Mouse (Mus musculus) layer of hippocampus, postnatal 10 days (tissue): ENCODE results near the gene Gm7945. TPM values are rescaled to one million over a fixed set of nuclear protein-coding genes. Genes with fewer than 3 reads are reported as not detected.
A peak's percentile ranks its signal among the peaks of the same experiment; 100 is the strongest.
"Not testable (repeated sequence)": the region's sequence is repeated elsewhere in the genome, so short reads cannot be mapped to it uniquely, and the experiment has no call there.

ENCODE experiments used
- DNase-seq, 2 experiments: peaks; one replicate each; pipeline ENCODE4 v3.0.0; 2021; ENCODE audit warnings: low spot score in 2 of 2
- long read RNA-seq: library from polyadenylated mRNA; stranded (forward); transcript quantifications from one replicate; pipeline ENCODE4 v2.0.0, GENCODE M21; 2023
- total RNA-seq, 2 experiments: library from RNA; stranded (reverse); gene quantifications; 2 replicates each; pipeline ENCODE4 v1.2.3; 2021

Gene Gm7945
- total RNA-seq, result not detected
- long read RNA-seq, result 0 reads

DNA sequence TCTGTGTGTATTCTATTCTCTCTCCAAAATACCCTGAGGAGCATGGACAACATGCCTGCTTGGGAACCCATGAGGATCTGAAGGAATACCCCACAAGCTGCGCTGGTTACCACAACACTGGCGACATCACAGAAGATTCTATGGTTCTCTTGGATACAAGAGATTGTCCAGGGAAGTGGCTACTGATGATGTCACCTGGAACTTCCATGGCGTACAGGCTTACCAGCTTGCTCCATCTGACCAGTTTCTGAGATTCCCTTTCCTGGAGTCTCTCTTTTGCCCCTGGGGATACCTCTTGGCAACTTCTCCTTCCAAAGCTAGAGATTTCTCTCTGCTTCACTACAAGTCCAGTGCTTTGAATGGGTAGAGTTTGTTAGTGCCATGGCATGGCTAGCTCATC is at the start of gene Gm7945:
Gm7945 (minus strand) TSS at position 101 of the 400 bp plus-strand sequence.
- DNase-seq, result not testable (repeated sequence)

DNA sequence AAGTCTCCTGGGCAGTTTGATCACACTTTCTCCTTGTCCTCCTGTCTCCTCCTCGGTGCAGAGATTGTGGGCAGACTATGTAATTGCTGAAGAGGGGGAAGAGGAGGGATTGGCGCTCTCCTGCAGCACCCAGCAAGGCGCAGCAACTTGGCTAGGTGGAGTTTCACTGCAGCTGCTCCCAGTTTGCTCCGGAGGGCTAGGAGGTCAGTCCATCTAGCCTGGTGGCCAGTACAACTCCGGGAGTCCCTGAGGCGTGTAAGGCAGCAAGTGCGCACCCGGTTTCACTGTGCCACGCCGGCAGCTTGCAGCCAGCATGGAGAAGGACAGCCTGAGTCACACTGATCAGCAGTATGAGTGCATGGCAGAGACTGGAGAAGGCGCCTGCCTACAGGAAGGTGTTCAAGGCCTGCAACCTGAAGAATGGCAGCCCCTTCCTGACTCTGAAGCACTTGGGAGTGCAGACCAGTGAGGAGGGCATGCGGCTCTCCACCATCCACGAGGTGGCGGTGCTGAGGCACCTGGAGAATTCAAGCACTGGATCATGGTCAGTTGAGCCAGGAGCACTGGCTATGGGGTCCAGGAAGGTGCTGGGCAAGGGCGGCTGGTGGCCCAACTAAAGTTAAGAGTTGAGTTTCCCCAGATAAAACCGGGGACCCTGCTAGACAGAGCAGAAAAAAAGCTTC is 39.4 kb upstream of the Gm7945 start:
- peak in 1 of 2 experiments; percentile 19 for DNase-seq

DNA sequence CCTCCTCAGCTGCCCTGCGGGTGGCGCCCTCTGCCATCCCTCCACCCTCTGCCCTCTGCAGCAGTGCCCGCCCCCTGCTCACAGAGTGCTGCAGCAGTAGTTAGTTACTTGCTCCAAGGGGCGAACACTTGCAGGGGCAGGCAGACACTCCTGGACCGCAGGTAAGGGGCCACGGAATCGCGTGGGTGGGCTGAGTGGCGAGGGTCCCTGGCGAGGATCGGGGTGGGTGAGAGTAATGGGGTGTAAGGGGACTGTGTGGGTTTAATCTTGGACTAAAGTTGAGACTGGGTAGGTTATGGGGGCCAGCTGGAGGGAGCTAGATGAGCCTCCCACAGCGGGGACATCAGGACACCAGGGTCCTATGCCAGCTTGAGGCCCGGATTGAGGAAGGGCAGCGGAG is 38.5 kb upstream of the Gm7945 start:
- not testable (repeated sequence) for DNase-seq

DNA sequence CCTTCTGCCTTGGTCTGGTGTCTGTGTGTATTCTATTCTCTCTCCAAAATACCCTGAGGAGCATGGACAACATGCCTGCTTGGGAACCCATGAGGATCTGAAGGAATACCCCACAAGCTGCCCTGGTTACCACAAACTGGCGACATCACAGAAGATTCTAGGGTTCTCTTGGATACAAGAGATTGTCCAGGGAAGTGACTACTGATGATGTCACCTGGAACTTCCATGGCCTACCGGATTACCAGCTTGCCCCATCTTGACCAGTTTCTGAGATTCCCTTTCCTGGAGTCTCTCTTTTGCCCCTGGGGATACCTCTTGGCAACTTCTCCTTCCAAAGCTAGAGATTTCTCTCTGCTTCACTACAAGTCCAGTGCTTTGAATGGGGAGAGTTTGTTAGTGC is 22.0 kb upstream of the Gm7945 start, which contains the start of gene Gm6482:
Gm6482 (minus strand) TSS at position 101 of the 400 bp plus-strand sequence.
- not testable (repeated sequence) for DNase-seq

DNA sequence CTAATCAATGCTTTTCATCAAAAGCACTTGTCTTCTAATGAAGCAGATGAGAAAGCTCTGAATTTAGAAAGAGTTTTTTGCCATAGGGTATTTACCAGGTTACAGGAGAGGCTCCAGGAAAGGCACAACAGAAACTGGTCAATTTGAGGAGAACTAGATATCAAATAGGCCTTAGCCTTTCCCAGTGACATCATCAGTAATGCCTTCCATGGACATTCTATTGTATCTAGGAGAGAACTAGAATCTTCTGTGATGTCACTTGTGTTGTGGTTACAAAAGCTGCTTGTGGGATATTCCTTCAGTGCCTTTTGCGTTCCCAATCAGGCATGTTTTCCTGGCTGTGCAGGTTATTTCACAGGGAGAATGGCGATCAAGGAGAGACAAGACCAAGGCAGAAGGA is 37.9 kb downstream of the Gm7945 start, which contains the start of gene Gm5798:
Gm5798 (plus strand) TSS at position 301 of the 400 bp plus-strand sequence.
- DNase-seq, result not testable (repeated sequence)

Other genes starting within 250 kb of the Gm7945 start
- gene Mbl1, start 234.9 kb downstream of the Gm7945 start, total RNA-seq, result not detected
- not detected for gene Sftpd, start 201.2 kb downstream of the Gm7945 start, total RNA-seq
- gene Gm2832, start 107.6 kb downstream of the Gm7945 start, total RNA-seq, result not detected
- gene Gm5798, start 37.8 kb downstream of the Gm7945 start, total RNA-seq, result not detected
- not detected for gene Gm6482, start 21.9 kb upstream of the Gm7945 start, total RNA-seq
- not detected for gene Gm7954, start 67.1 kb upstream of the Gm7945 start, total RNA-seq
- gene Gm3486, start 103.1 kb upstream of the Gm7945 start, total RNA-seq, result not detected
- not detected for gene Gm7970, start 169.2 kb upstream of the Gm7945 start, total RNA-seq
- under 1 TPM in 1 of 2 experiments, not detected in 1; 0.33 TPM for gene 1700049E17Rik2, start 186.8 kb upstream of the Gm7945 start, total RNA-seq
- not detected for gene Gm3072, start 238.2 kb upstream of the Gm7945 start, total RNA-seq